Mouse (Mus musculus): ENCODE data around the gene Spata4. TPM values are rescaled to one million over a fixed set of nuclear protein-coding genes. Genes with fewer than 3 reads are reported as not detected.
"Not testable (repeated sequence)": the region's sequence is repeated elsewhere in the genome, so short reads cannot be mapped to it uniquely, and the experiment has no call there.

Spata4 gene
- under 1 TPM in 1 of 2 experiments, not detected in 1; 0.26 TPM for total RNA-seq (2021)
- long read RNA-seq, experiment 1, partial matches to known transcripts: 1 of 1 reads
- long read RNA-seq, experiment 1, other reads (novel, unspliced or antisense): 0 of 1 reads
- long read RNA-seq, experiment 2: 0 reads

- DNase-seq: peak; percentile 75 to 78
Measured at GRCm38 (mm10) chr8:54600671-54601251, at the start of gene Spata4. Gene Spata4 (plus strand): TSS chr8:54600781.

GRCm38 (mm10) chr8:54554921-54555320 is 45.7 kb upstream of the Spata4 start:
- DNase-seq: no peak

DNA sequence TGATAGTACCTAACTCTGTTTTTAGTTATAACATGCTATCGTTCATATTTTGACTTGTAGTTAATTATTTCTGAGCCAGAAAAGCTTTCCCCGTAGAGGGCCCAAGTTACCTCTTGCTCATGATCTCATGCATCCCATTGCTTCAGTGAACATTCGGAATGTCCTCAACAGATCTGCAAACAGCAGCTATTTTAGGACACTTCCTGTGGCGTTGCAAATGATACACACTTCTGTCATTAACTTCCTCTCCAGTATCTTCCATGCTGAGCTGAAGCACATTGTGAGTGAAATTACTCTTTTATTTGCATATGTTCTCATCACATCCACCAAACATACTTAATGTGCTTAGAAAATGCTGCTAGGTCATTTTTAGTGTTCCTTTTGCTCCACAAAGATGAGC is 38.4 kb upstream of the Spata4 start:
- no peak for DNase-seq

DNA sequence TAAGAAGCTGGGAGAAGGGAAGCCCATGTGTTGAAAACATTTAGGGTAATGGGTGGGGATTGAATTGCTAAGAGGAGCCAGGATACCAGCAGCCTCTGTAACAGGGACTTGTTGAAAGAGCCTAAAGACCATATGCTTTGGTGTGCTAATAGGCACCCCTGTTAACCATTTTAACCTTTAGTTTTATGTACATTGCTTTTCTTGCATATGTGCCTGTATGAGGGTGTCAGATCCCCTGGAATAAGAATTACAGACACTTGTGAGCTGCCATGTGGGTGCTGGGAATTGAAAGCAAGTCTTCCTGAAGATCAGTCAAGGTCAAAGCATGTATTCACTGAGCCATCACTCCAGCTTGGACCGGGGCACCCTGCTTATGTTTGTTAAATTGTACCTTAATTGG is 35.4 kb upstream of the Spata4 start:
- DNase-seq: no peak

- no peak for DNase-seq
Measured at GRCm38 (mm10) chr8:54565603-54566260, 34.8 kb upstream of the Spata4 start.

- no peak for DNase-seq
Measured at GRCm38 (mm10) chr8:54567168-54567567, 33.4 kb upstream of the Spata4 start.

GRCm38 (mm10) chr8:54570618-54571609 is 29.7 kb upstream of the Spata4 start:
- DNase-seq: no peak

DNA sequence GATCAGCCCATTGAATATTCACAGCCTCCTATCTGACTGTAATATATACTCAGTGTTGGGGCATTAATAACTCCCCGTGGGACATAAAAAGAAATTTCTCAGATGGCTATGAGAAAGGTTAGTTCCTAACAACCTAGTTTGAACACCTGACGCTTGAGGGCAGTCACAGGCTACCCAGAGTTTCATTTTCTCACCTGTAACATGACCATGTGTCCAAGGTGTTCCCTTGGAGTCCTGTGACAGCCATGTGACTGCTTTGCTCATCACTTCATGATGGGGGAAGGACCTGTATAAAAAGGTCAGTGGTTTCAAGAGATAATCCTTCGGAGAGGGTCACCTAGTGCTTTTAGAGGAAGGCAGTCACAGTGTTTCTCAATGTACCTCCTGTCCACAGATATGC is 19.1 kb upstream of the Spata4 start:
- DNase-seq: no peak

- DNase-seq: no peak
Measured at GRCm38 (mm10) chr8:54582886-54583285, 17.7 kb upstream of the Spata4 start.

GRCm38 (mm10) chr8:54594634-54595033 is 5.9 kb upstream of the Spata4 start:
- DNase-seq: no peak

DNA sequence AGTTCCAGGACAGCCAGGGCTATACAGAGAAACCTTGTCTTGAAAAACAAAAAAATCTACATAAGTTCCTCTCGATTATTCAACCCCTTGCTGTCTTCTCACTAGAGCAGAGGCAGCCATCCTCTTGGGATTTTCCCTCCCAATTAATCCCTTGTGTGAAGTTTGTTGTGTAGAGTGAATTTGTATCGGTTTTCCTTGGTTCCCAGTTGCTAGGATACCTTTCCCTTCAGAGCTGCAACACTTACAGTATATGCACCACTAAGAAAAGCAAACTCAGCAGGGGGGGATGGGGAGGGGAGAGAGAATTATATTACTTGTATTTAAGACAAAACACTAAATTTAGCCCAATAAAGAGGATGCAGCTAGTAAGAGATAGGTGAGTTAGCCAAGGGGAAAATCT is 4.5 kb upstream of the Spata4 start:
- DNase-seq: no peak

DNA sequence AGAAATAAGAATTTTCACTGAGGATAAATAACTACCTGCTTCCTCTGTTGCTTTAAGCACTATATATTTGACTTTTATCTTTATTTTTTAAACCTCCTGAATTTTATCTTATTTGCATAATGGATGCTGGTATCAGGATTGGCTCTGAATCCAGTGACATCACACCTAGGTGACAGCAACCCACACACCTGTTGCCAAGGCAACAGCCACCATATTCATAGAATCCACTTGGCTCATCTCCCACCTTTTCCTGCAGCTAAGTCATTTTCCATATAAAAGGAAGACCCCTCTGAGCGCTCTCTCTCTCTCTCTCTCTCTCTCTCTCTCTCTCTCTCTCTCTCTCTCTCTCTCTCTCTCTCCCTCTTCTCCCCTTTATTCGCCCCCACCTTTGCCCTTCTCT is 3.6 kb upstream of the Spata4 start:
- no peak for DNase-seq

DNA sequence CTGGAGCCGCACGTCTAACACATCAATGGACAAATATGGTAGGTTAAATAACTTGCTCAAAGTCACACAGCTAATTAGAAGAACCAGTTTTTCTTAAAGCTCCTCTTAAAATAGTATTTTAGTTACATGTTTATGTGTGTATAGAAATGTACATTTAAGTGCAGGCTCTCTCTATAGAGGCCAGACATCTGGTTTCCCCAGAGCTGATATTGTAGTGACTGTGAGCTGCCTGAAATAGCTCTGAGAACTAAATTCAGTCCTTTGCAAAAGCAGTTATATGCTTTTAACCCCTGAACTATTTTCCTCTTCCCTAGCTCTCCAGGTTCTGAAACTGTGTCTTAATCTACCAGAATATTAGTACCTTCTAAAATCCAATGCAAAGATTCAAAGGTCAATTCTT is 3.2 kb upstream of the Spata4 start:
- DNase-seq: no peak

- no peak for DNase-seq
Measured at GRCm38 (mm10) chr8:54603440-54603839, 2.9 kb downstream of the Spata4 start.

GRCm38 (mm10) chr8:54609336-54609735 is 8.8 kb downstream of the Spata4 start:
- DNase-seq: peak in 1 of 2 experiments; percentile 6

- DNase-seq: peak; percentile 71 to 80
Measured at GRCm38 (mm10) chr8:54610238-54610637, 9.7 kb downstream of the Spata4 start.

GRCm38 (mm10) chr8:54616710-54617109 is 16.1 kb downstream of the Spata4 start:
- not testable (repeated sequence) for DNase-seq

- peak in 1 of 2 experiments; percentile 14 for DNase-seq
Measured at GRCm38 (mm10) chr8:54638634-54639033, 38.1 kb downstream of the Spata4 start.

Measured in adrenal gland, postnatal 36 days (tissue).